Mouse (Mus musculus): ENCODE results near the gene Ctbs. TPM values are rescaled to one million over a fixed set of nuclear protein-coding genes. Genes with fewer than 3 reads are reported as not detected.

The Ctbs gene
- polyA plus RNA-seq, 1 experiment from 2014 or later: 8.4 TPM

GRCm38 (mm10) chr3:146486464-146486863 is 36.9 kb downstream of the Ctbs start:
- Histone ChIP-seq H3K36me3 (ENCODE audit: control insufficient read depth, insufficient read depth, low read length) (no peaks in the 10 kb centered on the region), H3K4me2 (no peak overlapping the region), H3K27ac (ENCODE audit: low read depth, low read length) (no peak overlapping the region), H3K27me3 (replicated peaks; ENCODE audit: control insufficient read depth, insufficient read depth, low read length) (no peaks in the 10 kb centered on the region), H3K9me3 (ENCODE audit: control insufficient read depth, low read length) (no peaks in the 10 kb centered on the region), H3K9ac (ENCODE audit: low read depth, low read length) (no peak overlapping the region), H3K4me3 (ENCODE audit: low read depth, low read length) (no peak overlapping the region), H3K4me1 (replicated peaks; ENCODE audit: control insufficient read depth, insufficient read depth, low read length) (no peaks in the 10 kb centered on the region)
- DNase-seq (ENCODE audit: low spot score) (no peak), ATAC-seq (replicated peaks; ENCODE audit: low FRiP score) (no peak)
- WGBS: 77% methylated on average over 4 of the region's 4 CpGs

DNA sequence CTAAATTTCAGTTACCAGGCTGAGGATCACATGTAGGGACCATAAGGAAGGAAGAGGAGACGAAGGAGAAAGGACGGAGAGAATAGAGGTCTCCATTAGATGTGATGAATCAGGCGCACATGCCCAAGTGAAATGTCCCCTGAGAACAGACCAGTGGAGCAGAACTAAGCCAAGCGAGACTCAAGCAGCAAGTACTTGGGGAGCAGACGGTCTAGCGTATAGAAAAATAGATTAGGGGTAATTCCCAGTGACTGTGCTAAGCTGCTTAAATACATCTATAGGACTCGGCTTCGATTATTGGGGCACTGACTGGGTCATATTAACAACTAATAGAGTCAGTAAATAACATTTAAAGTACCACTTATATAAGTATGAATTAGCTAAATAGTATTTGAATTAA is 45.3 kb downstream of the Ctbs start:
- no peak for ATAC-seq (replicated peaks; ENCODE audit: low FRiP score)
- Histone ChIP-seq H3K27me3 (replicated peaks; ENCODE audit: control insufficient read depth, insufficient read depth, low read length) (no peaks in the 10 kb centered on the region), H3K4me1 (replicated peaks; ENCODE audit: control insufficient read depth, insufficient read depth, low read length) (no peaks in the 10 kb centered on the region), H3K9ac (ENCODE audit: low read depth, low read length) (no peak overlapping the region), H3K4me3 (ENCODE audit: low read depth, low read length) (no peak overlapping the region), H3K27ac (ENCODE audit: low read depth, low read length) (no peak overlapping the region), H3K36me3 (ENCODE audit: control insufficient read depth, insufficient read depth, low read length) (no peaks in the 10 kb centered on the region), H3K9me3 (ENCODE audit: control insufficient read depth, low read length) (no peaks in the 10 kb centered on the region), H3K4me2 (no peak overlapping the region)
- DNase-seq (ENCODE audit: low spot score): no peak
- 85% methylated on average over 8 of the region's 8 CpGs for WGBS

DNA sequence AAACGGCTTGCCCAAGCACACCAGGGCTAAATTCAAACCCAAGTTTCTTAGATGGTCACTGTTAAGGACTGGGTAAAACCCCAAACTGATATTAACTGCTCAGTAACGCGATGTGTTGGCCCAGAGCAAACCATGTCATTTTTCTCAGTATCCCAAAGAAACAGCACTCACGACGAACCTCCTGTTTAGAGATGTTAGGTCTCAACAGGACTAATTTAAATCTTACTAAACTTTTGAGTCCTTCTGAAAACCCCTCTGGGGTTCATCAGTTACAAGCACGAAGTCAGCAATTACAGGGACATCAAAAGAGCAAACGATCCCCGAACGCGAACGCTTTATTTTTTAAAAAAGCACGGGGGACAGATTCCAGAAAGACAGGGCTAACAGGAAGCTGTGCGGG is 49.4 kb downstream of the Ctbs start:
- H3K9me3 ChIP-seq (ENCODE audit: control insufficient read depth, low read length): no peaks in the 10 kb centered on the region
- H3K9ac ChIP-seq (ENCODE audit: low read depth, low read length): peak overlapping the region; percentile 96
- peak overlapping the region; percentile 94 for H3K4me3 ChIP-seq (ENCODE audit: low read depth, low read length)
- peak overlapping the region; percentile 91 for H3K27ac ChIP-seq (ENCODE audit: low read depth, low read length)
- peak; percentile 4; the same call in 1 of the 2 replicates for ATAC-seq (replicated peaks; ENCODE audit: low FRiP score)
- H3K4me2 ChIP-seq: peak overlapping the region; percentile 77
- WGBS: 3% methylated on average over 13 of the region's 13 CpGs
- H3K4me1 ChIP-seq (replicated peaks; ENCODE audit: control insufficient read depth, insufficient read depth, low read length): peaks cover 17% of the 10 kb centered on the region
- H3K36me3 ChIP-seq (ENCODE audit: control insufficient read depth, insufficient read depth, low read length): peaks cover 11% of the 10 kb centered on the region; the same call in 1 of the 2 replicates
- H3K27me3 ChIP-seq (replicated peaks; ENCODE audit: control insufficient read depth, insufficient read depth, low read length): no peaks in the 10 kb centered on the region
- no peak for DNase-seq (ENCODE audit: low spot score)

- under 1% methylated on average over 66 of the region's 88 CpGs for WGBS
- Histone ChIP-seq H3K27me3 (replicated peaks; ENCODE audit: control insufficient read depth, insufficient read depth, low read length) (no peaks in the 10 kb centered on the region), H3K4me2 (peak within 1 kb of the TSS; percentile 89), H3K27ac (ENCODE audit: low read depth, low read length) (peak within 1 kb of the TSS; percentile 94), H3K36me3 (ENCODE audit: control insufficient read depth, insufficient read depth, low read length) (peaks cover 11% of the 10 kb centered on the region; the same call in 1 of the 2 replicates), H3K9me3 (ENCODE audit: control insufficient read depth, low read length) (no peaks in the 10 kb centered on the region), H3K4me1 (replicated peaks; ENCODE audit: control insufficient read depth, insufficient read depth, low read length) (peaks cover 17% of the 10 kb centered on the region), H3K9ac (ENCODE audit: low read depth, low read length) (peak within 1 kb of the TSS; percentile 96), H3K4me3 (ENCODE audit: low read depth, low read length) (peak within 1 kb of the TSS; percentile 94)
- DNase-seq (ENCODE audit: low spot score) (peak; percentile 90), ATAC-seq (replicated peaks; ENCODE audit: low FRiP score) (peak; percentile 94)
Observed at GRCm38 (mm10) chr3:146499431-146500002, 49.9 kb downstream of the Ctbs start, which contains the start of the genes Spata1 and Gng5. Gene Spata1, minus strand, starts transcription at chr3:146499753. Gene Gng5, plus strand, starts transcription at chr3:146499807.

GRCm38 (mm10) chr3:146500003-146500809 is 50.6 kb downstream of the Ctbs start:
- peaks cover 11% of the 10 kb centered on the region; the same call in 1 of the 2 replicates for H3K36me3 ChIP-seq (ENCODE audit: control insufficient read depth, insufficient read depth, low read length)
- WGBS: under 1% methylated on average over 57 of the region's 57 CpGs
- peak; percentile 70 for ATAC-seq (replicated peaks; ENCODE audit: low FRiP score)
- H3K27ac ChIP-seq (ENCODE audit: low read depth, low read length): peak overlapping the region; percentile 94
- peak overlapping the region; percentile 89 for H3K4me2 ChIP-seq
- peak; percentile 80 for DNase-seq (ENCODE audit: low spot score)
- H3K9me3 ChIP-seq (ENCODE audit: control insufficient read depth, low read length): no peaks in the 10 kb centered on the region
- peak overlapping the region; percentile 96 for H3K9ac ChIP-seq (ENCODE audit: low read depth, low read length)
- peak overlapping the region; percentile 94 for H3K4me3 ChIP-seq (ENCODE audit: low read depth, low read length)
- peaks cover 17% of the 10 kb centered on the region for H3K4me1 ChIP-seq (replicated peaks; ENCODE audit: control insufficient read depth, insufficient read depth, low read length)
- no peaks in the 10 kb centered on the region for H3K27me3 ChIP-seq (replicated peaks; ENCODE audit: control insufficient read depth, insufficient read depth, low read length)

GRCm38 (mm10) chr3:146500810-146501201 is 51.2 kb downstream of the Ctbs start:
- Histone ChIP-seq H3K27ac (ENCODE audit: low read depth, low read length) (peak overlapping the region; percentile 94), H3K4me1 (replicated peaks; ENCODE audit: control insufficient read depth, insufficient read depth, low read length) (peaks cover 17% of the 10 kb centered on the region), H3K9ac (ENCODE audit: low read depth, low read length) (peak overlapping the region; percentile 96), H3K27me3 (replicated peaks; ENCODE audit: control insufficient read depth, insufficient read depth, low read length) (no peaks in the 10 kb centered on the region), H3K4me2 (peak overlapping the region; percentile 89), H3K36me3 (ENCODE audit: control insufficient read depth, insufficient read depth, low read length) (peaks cover 11% of the 10 kb centered on the region; the same call in 1 of the 2 replicates), H3K4me3 (ENCODE audit: low read depth, low read length) (peak overlapping the region; percentile 94), H3K9me3 (ENCODE audit: control insufficient read depth, low read length) (no peaks in the 10 kb centered on the region)
- ATAC-seq (replicated peaks; ENCODE audit: low FRiP score) (no peak), DNase-seq (ENCODE audit: low spot score) (no peak)
- WGBS: 7% methylated on average over 5 of the region's 5 CpGs

DNA sequence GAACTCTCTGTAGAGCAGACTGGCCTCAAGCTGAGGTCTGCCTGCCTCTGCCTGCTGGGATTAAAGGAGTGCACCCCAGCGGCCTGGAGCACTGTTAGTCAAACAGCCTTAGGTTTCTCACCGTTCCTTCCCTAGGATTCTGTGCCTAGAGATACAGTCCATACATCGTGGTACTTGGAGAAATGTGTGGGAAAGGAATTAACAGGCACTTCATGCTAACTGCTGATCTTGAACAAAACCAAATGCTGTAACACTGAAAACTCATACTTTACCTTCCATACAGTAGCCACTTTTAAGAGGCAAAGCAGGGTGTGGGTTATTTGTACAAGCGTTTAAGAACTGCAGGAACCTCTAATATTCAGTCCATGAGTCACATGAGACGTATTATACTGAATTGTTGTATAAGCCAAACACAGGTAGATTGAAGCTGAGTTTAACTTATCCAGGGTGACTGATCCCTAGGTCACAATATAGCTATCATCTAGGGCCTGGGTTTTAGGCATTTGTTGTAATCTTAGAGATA is 52.1 kb downstream of the Ctbs start:
- peak overlapping the region; percentile 94 for H3K4me3 ChIP-seq (ENCODE audit: low read depth, low read length)
- no peaks in the 10 kb centered on the region for H3K27me3 ChIP-seq (replicated peaks; ENCODE audit: control insufficient read depth, insufficient read depth, low read length)
- ATAC-seq (replicated peaks; ENCODE audit: low FRiP score): no peak
- H3K36me3 ChIP-seq (ENCODE audit: control insufficient read depth, insufficient read depth, low read length): peaks cover 14% of the 10 kb centered on the region; the same call in 1 of the 2 replicates
- H3K9me3 ChIP-seq (ENCODE audit: control insufficient read depth, low read length): no peaks in the 10 kb centered on the region
- peak overlapping the region; percentile 89 for H3K4me2 ChIP-seq
- H3K9ac ChIP-seq (ENCODE audit: low read depth, low read length): peak overlapping the region; percentile 96
- peaks cover 17% of the 10 kb centered on the region for H3K4me1 ChIP-seq (replicated peaks; ENCODE audit: control insufficient read depth, insufficient read depth, low read length)
- DNase-seq (ENCODE audit: low spot score): no peak
- WGBS: 58% methylated on average over 5 of the region's 5 CpGs
- H3K27ac ChIP-seq (ENCODE audit: low read depth, low read length): no peak overlapping the region; the same call in 1 of the 2 replicates

GRCm38 (mm10) chr3:146506711-146507110 is 57.1 kb downstream of the Ctbs start:
- ATAC-seq (replicated peaks; ENCODE audit: low FRiP score) (no peak), DNase-seq (ENCODE audit: low spot score) (no peak)
- Histone ChIP-seq H3K9me3 (ENCODE audit: control insufficient read depth, low read length) (no peaks in the 10 kb centered on the region), H3K9ac (ENCODE audit: low read depth, low read length) (no peak overlapping the region), H3K4me2 (no peak overlapping the region), H3K4me1 (replicated peaks; ENCODE audit: control insufficient read depth, insufficient read depth, low read length) (peaks cover 8% of the 10 kb centered on the region), H3K36me3 (ENCODE audit: control insufficient read depth, insufficient read depth, low read length) (peaks cover 31% of the 10 kb centered on the region), H3K27me3 (replicated peaks; ENCODE audit: control insufficient read depth, insufficient read depth, low read length) (no peaks in the 10 kb centered on the region), H3K4me3 (ENCODE audit: low read depth, low read length) (no peak overlapping the region), H3K27ac (ENCODE audit: low read depth, low read length) (no peak overlapping the region)
- WGBS: 94% methylated on average over 7 of the region's 7 CpGs

All from liver, embryonic 11.5 days (tissue).